Mouse (Mus musculus) liver, adult 2 months (tissue): Measurements from ENCODE around the gene Mfsd2b. TPM values are rescaled to one million over a fixed set of nuclear protein-coding genes. Genes with fewer than 3 reads are reported as not detected.
"Not testable (repeated sequence)": the region's sequence is repeated elsewhere in the genome, so short reads cannot be mapped to it uniquely, and the experiment has no call there.

ENCODE experiments used
- DNase-seq: peaks from one replicate; pipeline ENCODE4 v3.0.0-alpha.2; 2011; ENCODE audit warnings: low read depth, low spot score; ENCODE audit errors: extremely low read depth
- H3K27ac ChIP-seq: fragments of 200-500 bp; replicated peaks from 2 replicates; pipeline ENCODE4 v1.5.1; 2012; ENCODE audit warnings: low read depth, mild to moderate bottlenecking, control low read depth, inconsistent platforms, low read length; ENCODE audit not compliant: insufficient read depth
- H3K27me3 ChIP-seq: fragments of 200-500 bp; 2 replicates; pipeline ENCODE4 v1.6.1; 2012; ENCODE audit warnings: mild to moderate bottlenecking, moderate library complexity, low read length, inconsistent platforms; ENCODE audit not compliant: control insufficient read depth, insufficient read depth
- H3K36me3 ChIP-seq: fragments of 200-500 bp; 2 replicates; pipeline ENCODE4 v1.6.1; 2012; ENCODE audit warnings: low read length, inconsistent platforms; ENCODE audit not compliant: control insufficient read depth, insufficient read depth
- H3K4me1 ChIP-seq: fragments of 200-500 bp; 2 replicates; pipeline ENCODE4 v1.6.1; 2011; ENCODE audit warnings: low read length; ENCODE audit not compliant: control insufficient read depth, insufficient read depth
- H3K4me3 ChIP-seq: fragments of 200-500 bp; 2 replicates; pipeline ENCODE4 v1.5.1; 2011; ENCODE audit warnings: low read depth, mild to moderate bottlenecking, control low read depth, low read length, moderate library complexity; ENCODE audit not compliant: insufficient read depth
- H3K79me2 ChIP-seq: fragments of 200-500 bp; 2 replicates; pipeline ENCODE4 v1.6.1; 2012; ENCODE audit warnings: inconsistent platforms, mild to moderate bottlenecking, low read length, moderate library complexity; ENCODE audit not compliant: control insufficient read depth, insufficient read depth
- H3K9ac ChIP-seq: fragments of 200-500 bp; 2 replicates; pipeline ENCODE4 v1.6.1; 2012; ENCODE audit warnings: low read depth, mild to moderate bottlenecking, control low read depth, inconsistent platforms, low read length
- CTCF ChIP-seq: fragments of 200-500 bp; IDR thresholded peaks from 2 replicates; pipeline ENCODE4 v1.5.1; 2011; ENCODE audit warnings: low read depth, low read length, control low read depth
- POLR2A ChIP-seq: fragments of 200-500 bp; IDR thresholded peaks from 2 replicates; pipeline ENCODE4 v1.6.1; 2011; ENCODE audit warnings: low read length, control low read depth; ENCODE audit not compliant: insufficient read depth; ENCODE audit errors: extremely low read depth
- WGBS: fragments of 180-500 bp; shearing (Covaris S2); methylation state at CpG from one replicate; pipeline ENCODE4 v1.1.7; 2018; 5-methylcytosine and 5-hydroxymethylcytosine counted together
- polyA plus RNA-seq: library from polyadenylated mRNA; depleted of rRNA; stranded (reverse); fragments of >200 nt; gene quantifications from 2 replicates; pipeline ENCODE4 v1.2.3, GENCODE M21; 2012
- total RNA-seq: library from RNA; depleted of rRNA; stranded (reverse); fragments of >200 nt; gene quantifications from 2 replicates; pipeline ENCODE4 v1.2.3, GENCODE M21; 2014

Gene Mfsd2b
- total and polyA plus RNA-seq, 2 experiments, result 0.18 to 0.39 TPM

DNA sequence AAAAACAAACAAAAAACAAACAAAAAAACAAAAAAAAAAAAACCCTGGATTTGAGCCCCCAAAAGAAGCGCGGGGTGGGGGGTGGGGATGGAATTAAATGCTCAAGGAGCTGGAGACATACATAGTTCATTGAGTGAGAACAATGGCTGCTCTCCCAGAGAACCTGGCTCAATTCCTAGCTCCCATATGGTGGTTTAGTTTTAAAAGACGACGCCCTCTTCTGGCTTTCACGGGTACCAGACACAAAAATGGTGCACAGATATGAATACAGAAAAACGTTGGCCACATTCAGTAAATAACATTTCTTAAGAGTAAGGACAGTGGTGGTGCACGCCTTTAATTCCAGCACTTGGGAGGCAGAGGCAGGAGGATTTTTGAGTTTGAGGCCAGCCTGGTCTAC is 31.8 kb upstream of the Mfsd2b start:
- H3K4me1 ChIP-seq, result no peaks in the 10 kb centered on the region
- peaks cover 5% of the 10 kb centered on the region for H3K36me3 ChIP-seq
- no peak for TF ChIP-seq POLR2A
- no peak overlapping the region for H3K4me3 ChIP-seq
- H3K9ac ChIP-seq, result no peak overlapping the region
- H3K27me3 ChIP-seq, result no peaks in the 10 kb centered on the region
- WGBS, result 79% methylated on average over 7 of the region's 7 CpGs
- no peaks in the 10 kb centered on the region; the same call in 1 of the 2 replicates for H3K79me2 ChIP-seq
- DNase-seq, result no peak
- H3K27ac ChIP-seq, result no peak overlapping the region

DNA sequence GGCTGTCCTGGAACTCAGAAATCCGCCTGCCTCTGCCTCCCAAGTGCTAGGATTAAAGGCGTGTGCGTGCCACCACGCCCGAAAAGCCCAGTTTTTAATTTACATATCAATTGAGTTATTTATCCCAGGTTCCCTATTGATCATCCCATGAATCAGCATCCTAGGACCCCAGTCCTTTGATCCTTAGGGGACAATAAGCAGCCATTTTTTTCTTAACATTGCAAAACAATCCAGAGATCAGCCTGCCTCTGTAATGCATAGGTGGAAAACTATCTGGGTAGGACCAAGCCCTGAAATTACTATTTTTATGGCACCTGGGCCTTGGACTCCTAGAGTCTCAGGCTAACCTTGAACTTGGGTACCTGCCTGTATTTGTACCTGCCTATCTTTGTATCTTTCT is 23.9 kb upstream of the Mfsd2b start:
- TF ChIP-seq POLR2A (no peak), CTCF (no peak)
- Histone ChIP-seq H3K79me2 (no peaks in the 10 kb centered on the region), H3K27me3 (no peaks in the 10 kb centered on the region), H3K9ac (no peak overlapping the region), H3K4me1 (no peaks in the 10 kb centered on the region), H3K27ac (no peak overlapping the region), H3K4me3 (no peak overlapping the region), H3K36me3 (peaks cover 14% of the 10 kb centered on the region)
- no peak for DNase-seq
- WGBS, result 96% methylated on average over 5 of the region's 5 CpGs

- Histone ChIP-seq H3K79me2 (no peaks in the 10 kb centered on the region), H3K9ac (no peak overlapping the region), H3K4me1 (no peaks in the 10 kb centered on the region), H3K36me3 (peaks cover 23% of the 10 kb centered on the region), H3K4me3 (no peak overlapping the region), H3K27ac (no peak overlapping the region), H3K27me3 (no peaks in the 10 kb centered on the region)
- 94% methylated on average over 1 of the region's 1 CpGs for WGBS
- no peak for DNase-seq
- no peak for TF ChIP-seq POLR2A
- TF ChIP-seq CTCF, result no peak
Observed at GRCm38 (mm10) chr12:4889891-4890290, 15.7 kb upstream of the Mfsd2b start.

GRCm38 (mm10) chr12:4889251-4889650 is 15.1 kb upstream of the Mfsd2b start:
- no peaks in the 10 kb centered on the region for H3K27me3 ChIP-seq
- 95% methylated on average over 2 of the region's 2 CpGs for WGBS
- TF ChIP-seq POLR2A (no peak), CTCF (no peak)
- H3K4me1 ChIP-seq, result no peaks in the 10 kb centered on the region
- DNase-seq, result no peak
- H3K79me2 ChIP-seq, result no peaks in the 10 kb centered on the region
- H3K36me3 ChIP-seq, result peaks cover 24% of the 10 kb centered on the region
- no peak overlapping the region for H3K9ac ChIP-seq
- H3K4me3 ChIP-seq, result no peak overlapping the region
- H3K27ac ChIP-seq, result no peak overlapping the region

DNA sequence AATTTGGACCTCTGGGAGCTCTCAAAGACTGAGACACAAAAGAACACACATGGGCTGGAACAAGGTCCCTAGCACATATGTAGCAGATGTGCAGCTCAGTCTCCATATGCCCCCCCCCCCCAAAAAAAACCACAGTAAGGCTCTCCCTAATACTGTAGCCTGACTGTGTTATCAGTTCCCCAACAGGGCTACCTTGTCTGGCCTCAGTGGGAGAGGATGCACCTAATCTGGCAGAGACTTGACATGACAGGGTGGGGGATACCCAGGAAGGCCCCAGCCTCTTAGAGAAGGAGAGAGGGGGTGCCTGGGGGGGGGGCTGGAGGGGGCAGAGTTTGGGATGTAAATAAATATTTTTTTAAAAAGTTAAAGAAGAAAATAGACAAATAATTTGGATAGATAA is 14.6 kb upstream of the Mfsd2b start:
- peaks cover 22% of the 10 kb centered on the region for H3K36me3 ChIP-seq
- no peak overlapping the region for H3K27ac ChIP-seq

GRCm38 (mm10) chr12:4886581-4886980 is 12.4 kb upstream of the Mfsd2b start:
- not testable (repeated sequence) for H3K27me3 ChIP-seq, H3K4me3 ChIP-seq, H3K27ac ChIP-seq, DNase-seq, H3K4me1 ChIP-seq, H3K79me2 ChIP-seq, H3K9ac ChIP-seq
- peaks cover 23% of the 10 kb centered on the region for H3K36me3 ChIP-seq
- 98% methylated on average over 4 of the region's 4 CpGs for WGBS

More for the DNA sequence above, 14.6 kb upstream of the Mfsd2b start:
- no peak for DNase-seq
- Histone ChIP-seq H3K4me1 (no peaks in the 10 kb centered on the region), H3K79me2 (no peaks in the 10 kb centered on the region), H3K9ac (no peak overlapping the region), H3K4me3 (no peak overlapping the region), H3K27me3 (no peaks in the 10 kb centered on the region)
- no peak for TF ChIP-seq POLR2A
- no peak for TF ChIP-seq CTCF

GRCm38 (mm10) chr12:4885062-4885461 is 10.9 kb upstream of the Mfsd2b start:
- 47% methylated on average over 1 of the region's 1 CpGs for WGBS
- TF ChIP-seq POLR2A (no peak), CTCF (no peak)
- Histone ChIP-seq H3K36me3 (peaks cover 20% of the 10 kb centered on the region), H3K27me3 (no peaks in the 10 kb centered on the region), H3K4me3 (no peak overlapping the region), H3K27ac (no peak overlapping the region), H3K9ac (no peak overlapping the region), H3K79me2 (no peaks in the 10 kb centered on the region), H3K4me1 (no peaks in the 10 kb centered on the region)
- no peak for DNase-seq
